Mouse (Mus musculus) liver, adult 2 months (tissue): ENCODE measurements around the gene Sipa1l1.

Source experiments
- CTCF ChIP-seq: fragments of 200-500 bp; IDR thresholded peaks from 2 replicates; pipeline ENCODE4 v1.5.1; 2011; ENCODE audit warnings: low read depth, low read length, control low read depth
- POLR2A ChIP-seq: fragments of 200-500 bp; IDR thresholded peaks from 2 replicates; pipeline ENCODE4 v1.6.1; 2011; ENCODE audit warnings: low read length, control low read depth; ENCODE audit not compliant: insufficient read depth; ENCODE audit errors: extremely low read depth

GRCm38 (mm10) chr12:82468416-82468815 lies 299.3 kb downstream of the Sipa1l1 start:
- TF ChIP-seq CTCF (no peak), POLR2A (no peak)
